Mouse (Mus musculus) megakaryocyte, embryonic 14.5 days (primary cell): ENCODE measurements around the gene Cfap70.

ENCODE experiments used
- FLI1 ChIP-seq: IDR thresholded peaks from 2 replicates; pipeline ENCODE4 v1.6.1; 2012; ENCODE audit warnings: low read length, inconsistent platforms, mixed read lengths
- GATA1 ChIP-seq: IDR thresholded peaks from 3 replicates; pipeline ENCODE4 v1.6.1; 2012; ENCODE audit warnings: mixed read lengths, low read length, inconsistent platforms, borderline replicate concordance

DNA sequence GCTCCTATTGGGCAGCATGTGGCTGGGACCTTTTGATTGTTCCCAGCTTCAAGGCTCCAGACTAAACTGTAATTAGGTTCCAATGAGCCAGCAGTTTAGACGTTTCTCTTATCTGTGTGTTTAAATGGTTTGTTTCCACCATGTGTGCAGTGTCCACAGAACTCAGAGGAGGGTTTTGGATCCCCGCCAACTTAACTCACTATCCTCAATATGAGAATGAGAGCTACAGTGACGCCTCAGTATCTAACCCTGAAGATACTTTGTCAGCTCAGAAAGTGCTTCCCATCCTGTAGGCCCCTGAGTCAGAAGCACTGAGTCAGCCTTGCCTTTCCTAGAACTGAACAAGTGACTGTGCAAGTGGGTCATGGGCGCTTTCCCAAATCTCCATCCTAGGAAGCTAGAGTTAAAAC, 74.9 kb downstream of the Cfap70 start:
- TF ChIP-seq FLI1, result no peak
- no peak for TF ChIP-seq GATA1
